Mouse (Mus musculus) midbrain, embryonic 11.5 days (tissue): ENCODE data around the gene Hoxb8. TPM values are rescaled to one million over a fixed set of nuclear protein-coding genes. Genes with fewer than 3 reads are reported as not detected.
A peak's percentile ranks its signal among the peaks of the same experiment; 100 is the strongest.

ENCODE experiments used
- ATAC-seq: fragments of 200-750 bp; cut with Nextera tagmentation; 2 replicates; pipeline ENCODE4 v1.8.0; 2017; ENCODE audit warnings: moderate TSS enrichment, moderate library complexity; ENCODE audit not compliant: low FRiP score
- DNase-seq: peaks from one replicate; pipeline ENCODE4 v3.0.0; 2015; ENCODE audit warnings: low spot score; ENCODE audit errors: missing footprints
- H3K27ac ChIP-seq: fragments of 300-500 bp; sonication (generic); 2 replicates; pipeline ENCODE4 v1.5.1; 2014; ENCODE audit warnings: low read depth, low read length
- H3K27me3 ChIP-seq: fragments of 300-500 bp; sonication (generic); 2 replicates; pipeline ENCODE4 v1.6.1; 2014; ENCODE audit warnings: mild to moderate bottlenecking, low read length, moderate library complexity, mixed read lengths; ENCODE audit not compliant: control insufficient read depth, insufficient read depth
- H3K36me3 ChIP-seq: fragments of 300-500 bp; sonication (generic); 2 replicates; pipeline ENCODE4 v1.6.1; 2014; ENCODE audit warnings: mild to moderate bottlenecking, low read length, moderate library complexity, mixed read lengths; ENCODE audit not compliant: control insufficient read depth, insufficient read depth
- H3K4me1 ChIP-seq: fragments of 300-500 bp; sonication (generic); 2 replicates; pipeline ENCODE4 v1.6.1; 2014; ENCODE audit warnings: low read length; ENCODE audit not compliant: control insufficient read depth, insufficient read depth
- H3K4me2 ChIP-seq: fragments of 300-500 bp; sonication (generic); 2 replicates; pipeline ENCODE4 v1.6.1; 2014; ENCODE audit warnings: mild to moderate bottlenecking, moderate library complexity
- H3K4me3 ChIP-seq: fragments of 300-500 bp; sonication (generic); 2 replicates; pipeline ENCODE4 v1.5.1; 2014; ENCODE audit warnings: low read depth, low read length
- H3K9ac ChIP-seq: fragments of 300-500 bp; sonication (generic); 2 replicates; pipeline ENCODE4 v1.6.1; 2014; ENCODE audit warnings: low read length
- H3K9me3 ChIP-seq: fragments of 300-500 bp; sonication (generic); 2 replicates; pipeline ENCODE4 v1.6.1; 2016; ENCODE audit warnings: low read length; ENCODE audit not compliant: control insufficient read depth
- WGBS: fragments of 180-500 bp; shearing (Covaris S2); extraction: QIAGEN DNeasy Blood & Tissue Kit; methylation state at CpG from one replicate; pipeline ENCODE4 v1.1.7; 2014; 5-methylcytosine and 5-hydroxymethylcytosine counted together
- polyA plus RNA-seq: library from polyadenylated mRNA; unstranded; fragments of >200 nt; fragmentation: Nextera tagmentation; extraction: Ambion mirVana; gene quantifications from 2 replicates; pipeline ENCODE4 v1.2.1, GENCODE M21; 2014

The Hoxb8 gene
- polyA plus RNA-seq, 1 experiment from 2014 or later: not detected

DNA sequence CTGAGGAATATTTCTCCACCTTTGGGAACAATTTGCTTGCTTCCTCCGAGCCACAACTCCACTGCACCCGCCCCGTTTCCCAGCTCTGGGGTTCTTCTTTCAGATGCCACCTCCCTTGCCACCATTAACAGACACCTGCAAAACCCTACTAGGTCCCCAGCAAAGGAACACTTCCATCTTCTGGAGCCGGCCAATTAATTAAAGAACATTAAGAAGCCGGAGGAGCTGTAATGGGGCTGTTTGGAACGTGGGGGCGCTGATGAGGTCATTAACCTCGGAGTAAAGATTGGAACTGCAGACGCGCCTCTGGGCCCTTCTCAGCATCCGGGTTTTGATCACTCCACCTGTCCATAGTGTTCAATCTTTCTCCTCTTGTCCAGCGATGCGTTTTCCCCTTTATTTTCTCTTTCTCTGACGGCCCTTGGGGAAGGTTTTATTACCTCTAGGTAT lies 25.7 kb upstream of the Hoxb8 start:
- DNase-seq: peak; percentile 86
- no peak overlapping the region for H3K4me2 ChIP-seq

DNA sequence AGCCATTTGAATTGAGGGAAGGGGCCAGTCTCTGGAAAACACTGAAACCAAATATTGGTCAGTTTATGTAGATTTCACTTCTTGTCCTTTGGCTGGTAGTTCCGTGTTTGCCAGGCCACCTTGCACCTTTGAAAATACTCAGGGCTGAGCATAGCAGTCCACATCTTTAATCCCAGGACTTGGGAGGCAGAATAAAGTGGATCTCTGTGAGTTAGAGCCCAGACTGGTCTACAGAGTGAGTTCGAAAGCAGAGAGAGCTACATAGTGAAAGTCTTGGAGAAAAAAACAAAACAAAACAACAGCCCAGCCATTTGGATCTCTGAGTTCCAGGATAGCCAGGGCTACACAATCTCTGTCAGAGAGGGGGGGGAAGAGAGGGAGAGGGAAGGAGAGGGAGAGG lies 24.6 kb upstream of the Hoxb8 start:
- Histone ChIP-seq H3K4me2 (no peak overlapping the region), H3K9me3 (no peaks in the 10 kb centered on the region), H3K9ac (no peak overlapping the region), H3K4me3 (no peak overlapping the region), H3K27ac (no peak overlapping the region), H3K4me1 (no peaks in the 10 kb centered on the region), H3K36me3 (no peaks in the 10 kb centered on the region), H3K27me3 (peaks cover 100% of the 10 kb centered on the region)
- WGBS: 21% methylated on average over 2 of the region's 2 CpGs
- ATAC-seq (no peak), DNase-seq (peak; percentile 79)

More for the DNA sequence above, 25.7 kb upstream of the Hoxb8 start:
- Histone ChIP-seq H3K27me3 (peaks cover 100% of the 10 kb centered on the region), H3K4me3 (no peak overlapping the region), H3K27ac (no peak overlapping the region), H3K4me1 (no peaks in the 10 kb centered on the region), H3K9me3 (no peaks in the 10 kb centered on the region), H3K9ac (no peak overlapping the region), H3K36me3 (no peaks in the 10 kb centered on the region)
- 4% methylated on average over 14 of the region's 14 CpGs for WGBS
- no peak for ATAC-seq

DNA sequence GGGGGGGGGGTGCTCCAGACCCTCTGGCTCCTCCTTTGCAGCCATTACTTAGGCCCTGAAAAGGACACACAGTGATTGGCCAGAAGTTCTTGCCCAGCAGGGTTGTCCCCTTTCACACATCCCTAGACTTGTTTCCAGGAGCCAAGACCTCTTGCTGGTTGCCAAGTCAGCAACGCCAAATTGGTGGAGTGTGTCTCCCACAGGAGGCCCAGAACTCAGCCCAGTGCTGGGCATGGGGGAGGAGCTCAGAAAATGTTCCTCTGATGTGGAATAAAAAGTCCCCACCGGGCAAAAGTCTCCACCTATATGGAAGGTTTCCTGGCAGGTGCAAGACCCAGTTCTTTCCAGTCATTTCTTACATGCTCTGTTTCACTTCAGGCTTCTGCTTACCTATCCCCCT lies 22.7 kb upstream of the Hoxb8 start:
- Histone ChIP-seq H3K4me2 (no peak overlapping the region), H3K27me3 (peaks cover 100% of the 10 kb centered on the region), H3K9ac (no peak overlapping the region), H3K27ac (no peak overlapping the region), H3K4me3 (no peak overlapping the region), H3K36me3 (no peaks in the 10 kb centered on the region), H3K9me3 (no peaks in the 10 kb centered on the region), H3K4me1 (no peaks in the 10 kb centered on the region)
- ATAC-seq: no peak
- no peak for DNase-seq
- WGBS: 9% methylated on average over 2 of the region's 2 CpGs

DNA sequence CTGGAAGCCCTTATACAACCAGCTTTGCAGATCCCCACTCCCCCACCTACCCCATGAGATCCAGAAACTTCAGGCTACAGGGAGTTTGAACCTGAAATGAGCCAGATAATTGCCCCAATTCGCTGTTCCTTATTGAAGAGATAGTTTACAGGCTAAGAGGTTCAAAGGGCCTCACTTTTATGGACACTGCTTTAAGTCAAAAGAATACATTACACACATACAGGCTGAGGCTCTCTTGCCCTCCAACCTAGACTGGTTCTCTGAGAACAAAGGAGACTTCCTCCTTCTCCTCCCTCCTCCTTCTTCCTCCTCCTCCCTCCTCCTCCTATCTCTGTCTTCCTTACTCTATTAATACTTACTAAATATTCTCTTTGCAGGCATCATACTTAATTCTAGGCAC lies 22.2 kb upstream of the Hoxb8 start:
- H3K4me1 ChIP-seq: no peaks in the 10 kb centered on the region
- no peak for DNase-seq
- no peak overlapping the region for H3K4me2 ChIP-seq
- H3K27ac ChIP-seq: no peak overlapping the region
- 0% methylated on average over 1 of the region's 1 CpGs for WGBS
- H3K9ac ChIP-seq: no peak overlapping the region
- no peaks in the 10 kb centered on the region for H3K36me3 ChIP-seq
- H3K9me3 ChIP-seq: no peaks in the 10 kb centered on the region
- H3K27me3 ChIP-seq: peaks cover 100% of the 10 kb centered on the region
- no peak overlapping the region for H3K4me3 ChIP-seq
- no peak for ATAC-seq

DNA sequence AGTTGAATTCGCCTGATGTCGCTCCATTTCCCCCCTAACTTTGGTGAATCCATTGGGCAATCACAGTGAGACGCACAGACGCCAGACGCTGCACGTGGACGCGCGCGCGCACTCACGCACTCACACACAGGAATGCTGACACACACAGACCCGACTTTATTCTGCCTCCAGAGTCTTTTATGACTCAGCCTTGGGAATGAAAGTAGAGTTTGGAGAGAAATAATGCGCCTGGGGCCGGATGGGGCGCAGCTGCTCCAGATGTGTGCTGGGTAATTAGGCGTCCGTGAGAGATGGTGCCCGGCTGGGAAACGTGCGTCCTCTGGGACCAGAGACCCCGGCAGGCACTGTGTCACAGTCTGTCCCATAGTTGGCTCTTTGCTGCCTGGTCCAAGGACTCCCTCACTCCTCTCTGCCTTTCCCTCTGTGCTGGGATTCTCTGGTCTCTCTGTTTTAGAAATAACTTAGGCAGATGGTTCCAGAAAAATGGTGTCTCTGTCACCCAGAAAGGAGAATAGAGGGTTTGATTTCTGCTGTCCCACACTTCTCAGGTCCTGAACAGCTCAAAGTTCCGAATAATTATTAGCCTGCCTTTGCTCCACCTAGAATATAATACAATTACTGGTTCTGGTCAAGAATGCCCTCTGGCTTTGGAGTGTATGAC lies 21.3 kb upstream of the Hoxb8 start:
- no peak overlapping the region for H3K27ac ChIP-seq
- ATAC-seq (no peak), DNase-seq (peak; percentile 91)
- H3K4me2 ChIP-seq: no peak overlapping the region
- no peak overlapping the region for H3K4me3 ChIP-seq
- 1% methylated on average over 23 of the region's 23 CpGs for WGBS
- no peaks in the 10 kb centered on the region for H3K4me1 ChIP-seq
- H3K36me3 ChIP-seq: no peaks in the 10 kb centered on the region
- no peak overlapping the region for H3K9ac ChIP-seq
- H3K9me3 ChIP-seq: no peaks in the 10 kb centered on the region
- H3K27me3 ChIP-seq: peaks cover 100% of the 10 kb centered on the region

DNA sequence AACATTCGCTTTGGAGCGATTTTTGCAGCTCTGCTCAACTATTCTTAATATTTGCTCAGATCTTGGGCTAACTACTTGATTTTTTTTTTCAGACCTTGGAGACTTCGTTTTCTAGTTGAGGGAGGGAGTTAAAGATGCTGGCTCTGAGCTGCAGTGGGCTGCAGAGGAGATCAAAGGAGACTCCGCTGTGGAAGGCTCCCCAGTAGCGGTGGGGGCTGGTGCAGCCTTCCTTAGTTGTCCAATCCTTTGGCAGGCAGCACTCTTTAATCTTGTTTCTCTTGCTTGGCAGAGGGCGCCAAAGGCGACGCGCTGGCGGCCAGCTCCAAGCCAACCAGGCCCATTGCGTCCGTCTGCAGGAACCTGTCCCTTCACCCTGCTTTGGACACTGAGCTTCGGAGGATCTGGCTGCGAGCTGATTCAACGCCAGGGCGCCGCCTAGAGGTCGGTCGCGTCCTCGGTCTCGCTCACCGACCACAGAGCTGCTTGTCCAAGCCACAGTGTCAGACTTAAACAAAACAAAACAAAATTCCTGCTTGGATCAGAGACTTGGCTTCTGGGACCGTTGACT lies 20.3 kb upstream of the Hoxb8 start:
- no peak overlapping the region for H3K4me3 ChIP-seq
- DNase-seq (peak; percentile 98), ATAC-seq (no peak)
- H3K27ac ChIP-seq: no peak overlapping the region
- 2% methylated on average over 24 of the region's 24 CpGs for WGBS
- H3K4me2 ChIP-seq: no peak overlapping the region
- peaks cover 100% of the 10 kb centered on the region for H3K27me3 ChIP-seq
- no peak overlapping the region for H3K9ac ChIP-seq
- H3K36me3 ChIP-seq: no peaks in the 10 kb centered on the region
- H3K9me3 ChIP-seq: no peaks in the 10 kb centered on the region
- no peaks in the 10 kb centered on the region for H3K4me1 ChIP-seq

DNA sequence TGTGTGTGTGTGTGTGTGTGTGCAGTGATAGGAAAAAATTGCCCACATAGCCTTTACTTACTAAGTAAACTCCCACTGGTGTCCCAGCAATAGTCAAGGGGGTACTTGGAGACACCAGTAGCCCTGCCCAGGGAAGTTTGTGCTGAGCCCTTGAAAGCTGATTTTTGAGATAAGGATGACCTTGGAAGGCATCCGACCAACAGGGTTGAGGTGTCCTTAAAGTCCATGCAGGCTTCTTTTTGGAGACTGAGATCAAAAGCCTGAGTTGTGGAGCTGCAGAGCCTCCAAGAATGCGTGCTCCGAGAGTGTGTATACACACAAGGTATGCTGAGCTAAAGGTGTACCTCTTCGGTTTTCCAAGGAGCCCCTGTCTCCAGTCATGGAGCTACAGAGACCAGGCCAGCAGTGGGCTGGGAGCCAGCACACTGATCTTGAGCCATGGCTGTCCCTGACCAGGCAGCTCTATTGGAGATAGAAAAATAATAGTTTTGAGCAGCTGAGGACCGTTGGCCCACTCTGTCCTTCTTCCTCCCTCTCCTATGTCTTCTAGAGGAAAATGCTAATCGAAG lies 19.4 kb upstream of the Hoxb8 start:
- WGBS: 13% methylated on average over 6 of the region's 6 CpGs
- no peak overlapping the region for H3K4me2 ChIP-seq
- peaks cover 100% of the 10 kb centered on the region for H3K27me3 ChIP-seq
- H3K9ac ChIP-seq: no peak overlapping the region
- ATAC-seq: no peak
- no peaks in the 10 kb centered on the region for H3K4me1 ChIP-seq
- no peaks in the 10 kb centered on the region for H3K9me3 ChIP-seq
- peak; percentile 89 for DNase-seq
- H3K27ac ChIP-seq: no peak overlapping the region
- H3K36me3 ChIP-seq: no peaks in the 10 kb centered on the region
- no peak overlapping the region for H3K4me3 ChIP-seq

DNA sequence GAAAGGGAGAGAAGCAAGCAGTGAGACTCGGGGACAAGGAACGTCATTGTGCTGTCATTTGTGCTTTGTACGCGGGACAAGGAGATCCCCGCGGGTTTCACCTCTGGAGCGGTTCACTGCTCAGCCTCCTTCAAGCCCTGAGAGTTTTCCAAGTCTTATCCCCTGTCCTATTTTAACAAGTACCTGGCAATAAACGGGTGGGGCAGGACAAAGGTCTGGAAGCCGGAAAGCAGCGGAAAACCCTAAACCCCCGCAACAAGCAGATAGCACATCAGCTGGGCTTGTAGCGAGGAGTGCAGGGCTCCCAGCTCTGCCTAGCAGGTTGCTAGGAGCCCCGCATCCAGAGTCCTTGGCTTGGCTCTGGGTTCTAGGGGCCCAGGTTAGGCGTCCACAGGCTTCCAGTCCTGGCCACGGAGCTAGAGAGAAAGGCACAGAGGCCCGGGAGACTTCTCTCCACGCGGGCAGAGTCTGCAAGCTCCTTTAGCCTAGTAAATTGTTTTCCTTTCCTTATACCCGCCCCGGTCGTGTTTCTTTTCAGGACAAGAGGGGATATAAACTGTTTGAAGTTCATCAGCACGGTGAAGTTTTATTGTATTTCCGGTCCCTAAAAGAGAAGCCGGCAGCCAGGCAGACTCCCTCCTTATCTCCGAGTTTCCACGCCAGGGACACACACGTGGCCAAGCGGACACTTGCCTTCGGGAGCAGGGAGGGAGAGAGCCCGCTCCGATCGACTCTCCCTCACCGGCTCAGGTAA lies 17.9 kb upstream of the Hoxb8 start:
- Histone ChIP-seq H3K4me1 (no peaks in the 10 kb centered on the region), H3K27ac (no peak overlapping the region), H3K9me3 (no peaks in the 10 kb centered on the region), H3K9ac (no peak overlapping the region), H3K27me3 (peaks cover 98% of the 10 kb centered on the region), H3K36me3 (no peaks in the 10 kb centered on the region), H3K4me3 (no peak overlapping the region), H3K4me2 (no peak overlapping the region)
- ATAC-seq: no peak
- DNase-seq: peak; percentile 95
- WGBS: under 1% methylated on average over 33 of the region's 33 CpGs
